Mouse (Mus musculus) kidney, embryonic 15.5 days (tissue): ENCODE measurements around the gene Nedd9. TPM values are rescaled to one million over a fixed set of nuclear protein-coding genes. Genes with fewer than 3 reads are reported as not detected.
"Not testable (repeated sequence)": the region's sequence is repeated elsewhere in the genome, so short reads cannot be mapped to it uniquely, and the experiment has no call there.

Experiments
- ATAC-seq: fragments of 200-750 bp; cut with Nextera tagmentation; replicated peaks from 2 replicates; pipeline ENCODE4 v1.8.0; 2017; ENCODE audit warnings: moderate TSS enrichment; ENCODE audit not compliant: low FRiP score
- H3K27ac ChIP-seq: fragments of 300-500 bp; sonication (generic); 2 replicates; pipeline ENCODE4 v1.5.1; 2015; ENCODE audit warnings: mild to moderate bottlenecking, inconsistent platforms
- H3K27me3 ChIP-seq: fragments of 300-500 bp; sonication (generic); 2 replicates; pipeline ENCODE4 v1.6.1; 2015; ENCODE audit warnings: inconsistent platforms
- H3K36me3 ChIP-seq: fragments of 300-500 bp; sonication (generic); 2 replicates; pipeline ENCODE4 v1.6.1; 2015; ENCODE audit warnings: inconsistent platforms
- H3K4me1 ChIP-seq: fragments of 300-500 bp; sonication (generic); 2 replicates; pipeline ENCODE4 v1.6.1; 2015; ENCODE audit warnings: inconsistent platforms
- H3K4me2 ChIP-seq: fragments of 300-500 bp; sonication (generic); 2 replicates; pipeline ENCODE4 v1.6.1; 2015; ENCODE audit warnings: moderate library complexity, mild to moderate bottlenecking, inconsistent platforms
- H3K4me3 ChIP-seq: fragments of 300-500 bp; sonication (generic); replicated peaks from 2 replicates; pipeline ENCODE4 v1.5.1; 2015; ENCODE audit warnings: mild to moderate bottlenecking, inconsistent platforms
- H3K9ac ChIP-seq: fragments of 300-500 bp; sonication (generic); 2 replicates; pipeline ENCODE4 v1.6.1; 2015; ENCODE audit warnings: mild to moderate bottlenecking, inconsistent platforms
- H3K9me3 ChIP-seq: fragments of 300-500 bp; sonication (generic); replicated peaks from 2 replicates; pipeline ENCODE4 v1.6.1; 2016; ENCODE audit warnings: inconsistent platforms
- WGBS: fragments of 180-500 bp; shearing (Covaris S2); methylation state at CpG from one replicate; pipeline ENCODE4 v1.1.7; 2015; ENCODE audit warnings: mixed read lengths; 5-methylcytosine and 5-hydroxymethylcytosine counted together
- polyA plus RNA-seq: library from polyadenylated mRNA; unstranded; fragments of >200 nt; fragmentation: Nextera tagmentation; extraction: Ambion mirVana; gene quantifications from 2 replicates; pipeline ENCODE4 v1.2.1, GENCODE M21; 2015

Gene Nedd9
- polyA plus RNA-seq, 1 experiment from 2014 or later: 23.8 TPM

- Histone ChIP-seq H3K27ac (no peak overlapping the region), H3K4me3 (no peak overlapping the region), H3K27me3 (no peaks in the 10 kb centered on the region; the same call in 1 of the 2 replicates), H3K36me3 (no peaks in the 10 kb centered on the region), H3K9ac (no peak overlapping the region), H3K4me2 (no peak overlapping the region), H3K9me3 (no peaks in the 10 kb centered on the region), H3K4me1 (peaks cover 8% of the 10 kb centered on the region)
- WGBS: 74% methylated on average over 6 of the region's 6 CpGs
- ATAC-seq: no peak
Observed at GRCm38 (mm10) chr13:41375696-41376095, 111.5 kb downstream of the Nedd9 start.

- H3K27ac ChIP-seq: no peak overlapping the region
- ATAC-seq: no peak
- H3K4me1 ChIP-seq: peaks cover 8% of the 10 kb centered on the region
- 89% methylated on average over 1 of the region's 1 CpGs for whole genome bisulfite sequencing
- H3K9ac ChIP-seq: no peak overlapping the region
- no peak overlapping the region for H3K4me3 ChIP-seq
- H3K27me3 ChIP-seq: no peaks in the 10 kb centered on the region; the same call in 1 of the 2 replicates
- H3K4me2 ChIP-seq: no peak overlapping the region
- no peaks in the 10 kb centered on the region for H3K36me3 ChIP-seq
- no peaks in the 10 kb centered on the region for H3K9me3 ChIP-seq
Observed at GRCm38 (mm10) chr13:41374886-41375285, 112.3 kb downstream of the Nedd9 start.

- no peak overlapping the region for H3K9ac ChIP-seq
- peaks cover 8% of the 10 kb centered on the region for H3K4me1 ChIP-seq
- H3K4me3 ChIP-seq: no peak overlapping the region
- no peak overlapping the region for H3K27ac ChIP-seq
- H3K9me3 ChIP-seq: no peaks in the 10 kb centered on the region
- 60% methylated on average over 8 of the region's 8 CpGs for WGBS
- no peak overlapping the region for H3K4me2 ChIP-seq
- no peak for ATAC-seq
- no peaks in the 10 kb centered on the region for H3K27me3 ChIP-seq
- no peaks in the 10 kb centered on the region for H3K36me3 ChIP-seq
Observed at GRCm38 (mm10) chr13:41372555-41373460, 114.4 kb downstream of the Nedd9 start.

- Histone ChIP-seq H3K4me3 (no peak overlapping the region), H3K9ac (no peak overlapping the region), H3K9me3 (no peaks in the 10 kb centered on the region), H3K4me2 (no peak overlapping the region), H3K27me3 (no peaks in the 10 kb centered on the region), H3K27ac (no peak overlapping the region), H3K36me3 (no peaks in the 10 kb centered on the region), H3K4me1 (no peaks in the 10 kb centered on the region)
- no peak for ATAC-seq
- WGBS: 61% methylated on average over 3 of the region's 3 CpGs
Observed at GRCm38 (mm10) chr13:41371547-41371946, 115.6 kb downstream of the Nedd9 start.

- H3K36me3 ChIP-seq: no peaks in the 10 kb centered on the region
- H3K27me3 ChIP-seq: no peaks in the 10 kb centered on the region
- H3K4me1 ChIP-seq: peaks cover 7% of the 10 kb centered on the region; the same call in 1 of the 2 replicates
- no peaks in the 10 kb centered on the region for H3K9me3 ChIP-seq
- WGBS: 79% methylated on average over 5 of the region's 5 CpGs
- H3K9ac ChIP-seq: no peak overlapping the region
- no peak overlapping the region for H3K4me3 ChIP-seq
- no peak overlapping the region for H3K27ac ChIP-seq
- no peak overlapping the region for H3K4me2 ChIP-seq
- no peak for ATAC-seq
Observed at GRCm38 (mm10) chr13:41368612-41369011, 118.5 kb downstream of the Nedd9 start.

- H3K9me3 ChIP-seq: no peaks in the 10 kb centered on the region
- no peaks in the 10 kb centered on the region for H3K27me3 ChIP-seq
- H3K4me2 ChIP-seq: no peak overlapping the region
- 76% methylated on average over 4 of the region's 4 CpGs for WGBS
- no peak overlapping the region for H3K9ac ChIP-seq
- H3K4me3 ChIP-seq: no peak overlapping the region
- H3K4me1 ChIP-seq: peaks cover 7% of the 10 kb centered on the region; the same call in 1 of the 2 replicates
- ATAC-seq: no peak
- H3K27ac ChIP-seq: no peak overlapping the region
- no peaks in the 10 kb centered on the region for H3K36me3 ChIP-seq
Observed at GRCm38 (mm10) chr13:41367176-41367611, 120.0 kb downstream of the Nedd9 start.

- H3K27ac ChIP-seq, H3K36me3 ChIP-seq, H3K4me1 ChIP-seq, H3K9ac ChIP-seq, H3K9me3 ChIP-seq, ATAC-seq, H3K4me2 ChIP-seq, H3K4me3 ChIP-seq, H3K27me3 ChIP-seq: not testable (repeated sequence)
- WGBS: 13% methylated on average over 1 of the region's 1 CpGs
Observed at GRCm38 (mm10) chr13:41366609-41367008, 120.6 kb downstream of the Nedd9 start.

- 53% methylated on average over 9 of the region's 9 CpGs for WGBS
- H3K27ac ChIP-seq: no peak overlapping the region
- H3K36me3 ChIP-seq: no peaks in the 10 kb centered on the region
- no peak overlapping the region for H3K4me2 ChIP-seq
- H3K4me3 ChIP-seq: no peak overlapping the region
- no peak overlapping the region for H3K9ac ChIP-seq
- peaks cover 16% of the 10 kb centered on the region for H3K4me1 ChIP-seq
- no peaks in the 10 kb centered on the region for H3K9me3 ChIP-seq
- no peaks in the 10 kb centered on the region for H3K27me3 ChIP-seq
- ATAC-seq: no peak
Observed at GRCm38 (mm10) chr13:41364273-41364672, 122.9 kb downstream of the Nedd9 start.

- H3K36me3 ChIP-seq: no peaks in the 10 kb centered on the region
- WGBS: 59% methylated on average over 6 of the region's 6 CpGs
- no peak overlapping the region for H3K4me3 ChIP-seq
Observed at GRCm38 (mm10) chr13:41362909-41363308, 124.3 kb downstream of the Nedd9 start.

GRCm38 (mm10) chr13:41360272-41360815 is 126.8 kb downstream of the Nedd9 start:
- Histone ChIP-seq H3K9ac (no peak overlapping the region), H3K4me3 (no peak overlapping the region), H3K4me2 (no peak overlapping the region), H3K36me3 (no peaks in the 10 kb centered on the region), H3K9me3 (no peaks in the 10 kb centered on the region), H3K27me3 (no peaks in the 10 kb centered on the region), H3K27ac (no peak overlapping the region), H3K4me1 (peaks cover 42% of the 10 kb centered on the region)
- no peak for ATAC-seq
- WGBS: 43% methylated on average over 8 of the region's 8 CpGs

More at GRCm38 (mm10) chr13:41362909-41363308, 124.3 kb downstream of the Nedd9 start:
- Histone ChIP-seq H3K9ac (no peak overlapping the region), H3K4me1 (peaks cover 19% of the 10 kb centered on the region), H3K9me3 (no peaks in the 10 kb centered on the region), H3K4me2 (no peak overlapping the region), H3K27ac (no peak overlapping the region), H3K27me3 (no peaks in the 10 kb centered on the region)
- ATAC-seq: no peak

- peak overlapping the region; percentile 73 for H3K4me2 ChIP-seq
- no peak; the same call in 1 of the 2 replicates for ATAC-seq
- H3K4me3 ChIP-seq: peak overlapping the region; percentile 66
- no peaks in the 10 kb centered on the region for H3K27me3 ChIP-seq
- H3K27ac ChIP-seq: peak overlapping the region; percentile 97
- H3K9ac ChIP-seq: peak overlapping the region; percentile 39; the same call in 1 of the 2 replicates
- 5% methylated on average over 16 of the region's 16 CpGs for WGBS
- peaks cover 44% of the 10 kb centered on the region for H3K4me1 ChIP-seq
- no peaks in the 10 kb centered on the region for H3K9me3 ChIP-seq
- H3K36me3 ChIP-seq: no peaks in the 10 kb centered on the region
Observed at GRCm38 (mm10) chr13:41359330-41360215, 127.6 kb downstream of the Nedd9 start.
